Mouse (Mus musculus): Measurements from ENCODE around the gene Sco1. TPM values are rescaled to one million over a fixed set of nuclear protein-coding genes. Genes with fewer than 3 reads are reported as not detected.

The Sco1 gene
- polyA plus RNA-seq, 1 experiment: 3.0 TPM

Other genes with a start within 250 kb of the Sco1 start
- 0.73 and 1.1 TPM in 2 replicates for gene Pirt, start 140.7 kb upstream of the Sco1 start, polyA plus RNA-seq (2012; rRNA removed)
- gene Tmem238l, start 96.0 kb upstream of the Sco1 start, polyA plus RNA-seq (2012; rRNA removed): 56.1 and 58.8 TPM in 2 replicates
- gene Tmem220, start 27.5 kb upstream of the Sco1 start, polyA plus RNA-seq (2012; rRNA removed): 2.9 and 4.0 TPM in 2 replicates
- 15.6 and 17.6 TPM in 2 replicates for gene Adprm, start 76 bp upstream of the Sco1 start, polyA plus RNA-seq (2012; rRNA removed)
- gene Myh3, start 25.6 kb downstream of the Sco1 start, polyA plus RNA-seq (2012; rRNA removed): not detected in 2 replicates
- gene Myh2, start 118.4 kb downstream of the Sco1 start, polyA plus RNA-seq (2012; rRNA removed): 0.09 and 0.20 TPM in 2 replicates
- 0.14 and 2.1 TPM in 2 replicates for gene Myh1, start 147.4 kb downstream of the Sco1 start, polyA plus RNA-seq (2012; rRNA removed)
- gene Myh4, start 185.4 kb downstream of the Sco1 start, polyA plus RNA-seq (2012; rRNA removed): 0.03 and 0.27 TPM in 2 replicates
- 0.05 and 0.09 TPM in 2 replicates for gene Myh8, start 224.5 kb downstream of the Sco1 start, polyA plus RNA-seq (2012; rRNA removed)